Mouse (Mus musculus) liver, embryonic 14.5 days (tissue): ENCODE results near the gene Gm12166. TPM values are rescaled to one million over a fixed set of nuclear protein-coding genes. Genes with fewer than 3 reads are reported as not detected.

Experiments
- ATAC-seq: fragments of 200-750 bp; cut with Nextera tagmentation; 2 replicates; pipeline ENCODE4 v1.8.0; 2017; ENCODE audit warnings: moderate number of reproducible peaks, mild to moderate bottlenecking, moderate library complexity; ENCODE audit not compliant: insufficient read depth
- DNase-seq, 3 experiments: peaks; one replicate each; pipeline ENCODE4 v3.0.0-alpha.2; 2012 to 2013; ENCODE audit warnings: low read depth in 3 of 3, low spot score in 3 of 3
- H3K27ac ChIP-seq: fragments of 300-500 bp; sonication (generic); 2 replicates; pipeline ENCODE4 v1.5.1; 2014; ENCODE audit warnings: moderate library complexity, mild to moderate bottlenecking, control low read depth, inconsistent platforms
- H3K27me3 ChIP-seq: fragments of 300-500 bp; sonication (generic); 2 replicates; pipeline ENCODE4 v1.6.1; 2014; ENCODE audit warnings: mild to moderate bottlenecking, low read length, moderate library complexity; ENCODE audit not compliant: control insufficient read depth, insufficient read depth
- H3K36me3 ChIP-seq: fragments of 300-500 bp; sonication (generic); replicated peaks from 2 replicates; pipeline ENCODE4 v1.6.1; 2014; ENCODE audit warnings: low read depth; ENCODE audit not compliant: control insufficient read depth, insufficient read depth
- H3K4me1 ChIP-seq, 2 experiments: fragments of 200-500 bp in 1 of 2; fragments of 300-500 bp in 1 of 2; sonication (generic) in 1 of 2; replicated peaks; 2 replicates each; pipeline ENCODE4 v1.6.1; 2012 to 2014; ENCODE audit warnings: antibody characterized with exemption in 1 of 2, inconsistent platforms in 1 of 2, low read length in 1 of 2; ENCODE audit not compliant: control insufficient read depth in 2 of 2, insufficient read depth in 2 of 2
- H3K4me2 ChIP-seq: fragments of 300-500 bp; sonication (generic); 2 replicates; pipeline ENCODE4 v1.6.1; 2014; ENCODE audit warnings: low read depth, mild to moderate bottlenecking, control low read depth, moderate library complexity
- H3K4me3 ChIP-seq, 2 experiments: fragments of 200-500 bp in 1 of 2; fragments of 300-500 bp in 1 of 2; sonication (generic) in 1 of 2; 2 replicates each; pipeline ENCODE4 v1.5.1; 2012 to 2014; ENCODE audit warnings: low read depth in 2 of 2, low read length in 2 of 2, mild to moderate bottlenecking in 2 of 2, control low read depth in 1 of 2, inconsistent platforms in 1 of 2, moderate library complexity in 1 of 2; ENCODE audit not compliant: insufficient read depth in 1 of 2
- H3K9ac ChIP-seq: fragments of 300-500 bp; sonication (generic); replicated peaks from 2 replicates; pipeline ENCODE4 v1.6.1; 2014; ENCODE audit warnings: mild to moderate bottlenecking, control low read depth, moderate library complexity
- H3K9me3 ChIP-seq: fragments of 300-500 bp; sonication (generic); 2 replicates; pipeline ENCODE4 v1.6.1; 2016; ENCODE audit warnings: low read length, mixed read lengths; ENCODE audit not compliant: control insufficient read depth
- CTCF ChIP-seq: IDR thresholded peaks from 2 replicates; pipeline ENCODE4 v1.5.1; 2016; ENCODE audit warnings: antibody characterized with exemption, low read depth, control low read depth
- EP300 ChIP-seq: IDR thresholded peaks from 2 replicates; pipeline ENCODE4 v1.6.1; 2016; ENCODE audit warnings: antibody characterized with exemption, low read depth
- WGBS: fragments of 180-500 bp; shearing (Covaris S2); extraction: QIAGEN DNeasy Blood & Tissue Kit; methylation state at CpG from one replicate; pipeline ENCODE4 v1.1.7; 2014; ENCODE audit not compliant: insufficient replicate concordance; 5-methylcytosine and 5-hydroxymethylcytosine counted together
- polyA plus RNA-seq, 2 experiments: library from polyadenylated mRNA; depleted of rRNA in 1 of 2; stranded (reverse) in 1 of 2; unstranded in 1 of 2; fragments of >200 nt; fragmentation: Nextera tagmentation in 1 of 2; extraction: Ambion mirVana in 1 of 2; gene quantifications; 2 replicates each; pipeline versions ENCODE4 v1.2.1 to v1.2.3; 2012 to 2014

The Gm12166 gene
- polyA plus RNA-seq, 2 experiments: 2.6 to 4.7 TPM

DNA sequence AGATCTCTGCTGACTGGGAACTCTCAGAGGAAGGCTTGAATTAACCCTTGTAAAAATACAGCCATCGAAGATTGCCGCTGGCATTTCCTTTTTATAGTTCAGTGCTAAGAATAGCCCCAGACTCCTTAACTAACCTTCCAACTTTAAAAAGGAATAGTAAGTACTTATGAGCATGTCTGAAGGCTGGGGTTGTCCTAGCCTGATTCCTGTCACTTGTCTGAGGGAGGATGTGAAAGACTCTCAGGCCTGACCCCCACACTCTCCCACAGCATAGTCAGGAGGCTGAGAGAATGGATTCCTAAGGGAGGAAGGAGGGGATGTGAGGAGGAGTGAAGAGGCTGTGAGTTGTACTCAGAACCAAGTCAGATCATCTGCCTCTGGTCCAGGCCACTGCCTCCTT is 22.6 kb downstream of the Gm12166 start:
- H3K4me1 ChIP-seq: no peaks in the 10 kb centered on the region
- DNase-seq (no peak), ATAC-seq (no peak)
- H3K4me2 ChIP-seq: no peak overlapping the region
- no peak overlapping the region for H3K9ac ChIP-seq
- 59% methylated on average over 2 of the region's 2 CpGs for WGBS
- no peak overlapping the region for H3K27ac ChIP-seq
- no peaks in the 10 kb centered on the region for H3K9me3 ChIP-seq
- no peaks in the 10 kb centered on the region for H3K36me3 ChIP-seq
- no peaks in the 10 kb centered on the region for H3K27me3 ChIP-seq
- no peak for TF ChIP-seq CTCF
- no peak for TF ChIP-seq EP300
- H3K4me3 ChIP-seq: no peak overlapping the region

DNA sequence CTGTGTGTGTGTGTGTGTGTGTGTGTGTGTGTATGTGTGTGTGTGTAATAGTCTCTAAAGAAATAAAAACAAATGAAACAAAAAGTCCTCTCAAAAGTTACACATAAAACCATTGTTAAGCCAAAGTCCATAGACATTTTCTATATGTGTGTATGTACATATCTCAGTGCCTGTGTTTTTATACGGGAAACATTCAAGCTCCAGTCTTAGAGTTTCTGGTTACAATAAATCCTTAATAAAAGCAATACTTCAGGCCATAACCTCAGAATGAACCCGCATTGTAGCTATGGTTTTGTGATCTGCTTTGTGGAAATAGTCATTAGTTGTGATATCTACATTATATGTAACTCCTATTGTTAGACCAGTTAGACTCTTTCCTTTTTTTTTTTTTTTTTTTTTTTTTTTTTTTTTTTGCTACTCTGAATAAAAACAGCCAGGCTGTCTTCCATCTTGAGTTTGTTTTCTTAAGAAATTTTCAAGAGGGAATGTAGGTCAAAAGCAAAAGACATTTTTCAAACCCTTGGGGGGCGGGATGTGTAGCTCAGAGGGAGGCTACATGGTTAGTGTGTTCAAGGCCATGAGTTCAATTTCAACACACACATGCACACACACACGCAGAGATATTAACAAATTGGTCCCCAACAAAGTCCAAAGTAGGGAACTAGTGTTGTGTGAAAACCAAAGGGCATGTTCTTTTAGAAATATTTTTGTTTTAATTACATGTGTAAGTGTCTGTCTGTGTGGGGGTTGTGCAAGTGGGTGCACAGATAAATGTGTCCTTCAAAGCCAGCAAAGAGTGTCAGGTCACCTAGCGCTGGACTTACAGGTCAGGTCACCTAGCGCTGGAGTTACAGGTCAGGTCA is 23.9 kb downstream of the Gm12166 start:
- TF ChIP-seq EP300 (no peak), CTCF (no peak)
- Histone ChIP-seq H3K9ac (no peak overlapping the region), H3K4me3 (no peak overlapping the region), H3K9me3 (no peaks in the 10 kb centered on the region), H3K36me3 (no peaks in the 10 kb centered on the region), H3K27ac (no peak overlapping the region), H3K27me3 (no peaks in the 10 kb centered on the region), H3K4me1 (no peaks in the 10 kb centered on the region), H3K4me2 (no peak overlapping the region)
- WGBS: 66% methylated on average over 6 of the region's 6 CpGs
- no peak for DNase-seq
- no peak for ATAC-seq

DNA sequence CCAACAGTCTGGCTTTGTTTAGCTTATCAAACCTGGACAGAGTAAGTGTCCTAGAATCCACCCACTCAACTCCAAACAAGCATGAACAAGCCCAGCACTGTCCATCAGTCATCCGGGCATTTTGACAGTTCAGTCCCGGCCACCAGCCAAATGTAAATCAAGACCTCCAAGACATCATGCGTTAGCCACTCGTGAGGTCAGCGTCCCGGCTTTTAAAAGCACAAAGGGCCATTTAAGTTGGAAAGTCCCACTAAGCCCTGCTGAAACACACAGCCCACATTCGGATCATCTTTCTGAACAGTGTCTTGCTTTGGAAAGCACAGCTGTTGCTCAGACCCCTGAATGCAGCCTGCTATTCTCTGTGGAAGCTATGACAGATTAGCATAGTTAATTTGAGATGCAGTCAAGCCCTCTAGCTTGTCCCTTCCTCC is 26.1 kb downstream of the Gm12166 start:
- ATAC-seq (no peak), DNase-seq (no peak)
- no peak overlapping the region for H3K4me2 ChIP-seq
- H3K27ac ChIP-seq: no peak overlapping the region
- WGBS: 65% methylated on average over 7 of the region's 7 CpGs
- no peak for TF ChIP-seq CTCF
- no peak for TF ChIP-seq EP300
- H3K4me3 ChIP-seq: no peak overlapping the region
- no peaks in the 10 kb centered on the region for H3K4me1 ChIP-seq
- no peaks in the 10 kb centered on the region for H3K27me3 ChIP-seq
- no peak overlapping the region for H3K9ac ChIP-seq
- no peaks in the 10 kb centered on the region for H3K36me3 ChIP-seq
- H3K9me3 ChIP-seq: no peaks in the 10 kb centered on the region

DNA sequence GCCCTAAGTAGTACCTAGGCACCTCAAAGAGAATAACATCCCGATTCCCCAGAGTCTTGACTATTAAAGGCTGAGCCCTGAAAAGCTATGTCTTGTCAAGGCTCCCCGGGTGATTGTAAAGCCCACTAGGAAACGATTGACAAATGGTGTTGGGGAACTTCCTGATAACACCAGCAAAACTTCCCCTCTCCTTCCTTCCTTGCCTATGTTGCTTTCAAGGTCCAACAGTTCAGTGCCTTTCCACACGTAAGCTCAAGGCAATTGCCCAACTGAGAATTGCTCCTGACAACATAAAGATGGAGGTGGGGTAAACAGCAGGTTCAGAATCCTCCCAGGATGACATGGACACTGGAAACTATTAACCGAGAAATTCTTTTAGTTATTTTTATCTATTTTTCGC is 29.1 kb downstream of the Gm12166 start:
- Histone ChIP-seq H3K4me3 (no peak overlapping the region), H3K27ac (no peak overlapping the region), H3K27me3 (no peaks in the 10 kb centered on the region), H3K36me3 (no peaks in the 10 kb centered on the region), H3K4me1 (no peaks in the 10 kb centered on the region), H3K9me3 (no peaks in the 10 kb centered on the region), H3K9ac (no peak overlapping the region), H3K4me2 (no peak overlapping the region)
- WGBS: 36% methylated on average over 6 of the region's 6 CpGs
- TF ChIP-seq CTCF (no peak), EP300 (no peak)
- ATAC-seq (no peak), DNase-seq (no peak)

DNA sequence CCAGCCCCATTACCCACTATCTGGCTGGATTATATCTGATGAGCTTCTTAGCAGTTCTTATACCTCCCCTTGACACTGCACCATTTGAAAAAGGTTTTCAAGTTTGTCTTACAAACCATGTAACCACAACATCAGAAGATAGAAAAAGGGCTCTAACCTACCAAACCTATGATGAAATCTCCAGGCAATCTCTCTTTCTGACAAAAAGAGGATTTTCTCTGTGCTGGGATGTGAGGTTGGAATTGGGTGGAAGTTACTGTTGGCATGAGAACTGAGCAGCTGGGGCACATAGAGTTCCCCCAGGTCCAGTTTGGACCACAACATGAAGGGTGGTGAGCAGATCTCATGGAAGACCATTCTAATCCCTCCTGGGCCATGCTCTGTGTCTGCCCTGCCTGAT is 30.3 kb downstream of the Gm12166 start:
- H3K4me1 ChIP-seq: no peaks in the 10 kb centered on the region
- ATAC-seq: no peak
- DNase-seq: no peak

More for the DNA sequence above, 30.3 kb downstream of the Gm12166 start:
- TF ChIP-seq CTCF: no peak
- no peak for TF ChIP-seq EP300
- no peak overlapping the region for H3K27ac ChIP-seq
- H3K9ac ChIP-seq: no peak overlapping the region
- no peak overlapping the region for H3K4me2 ChIP-seq
- no peaks in the 10 kb centered on the region for H3K27me3 ChIP-seq
- no peaks in the 10 kb centered on the region for H3K9me3 ChIP-seq
- no peaks in the 10 kb centered on the region for H3K36me3 ChIP-seq
- no peak overlapping the region for H3K4me3 ChIP-seq
